Mouse (Mus musculus) MEL (cell line): ENCODE results near the gene Fblim1.

Experiments
- CTCF ChIP-seq, 3 experiments: IDR thresholded peaks in 2 of 3; conservative IDR thresholded peaks in 1 of 3; 2 replicates each; pipeline ENCODE4 v1.5.1; 2011 to 2012; ENCODE audit warnings: low read length in 3 of 3, low read depth in 2 of 3, mild to moderate bottlenecking in 2 of 3, improper control_type of control experiment in 1 of 3, inconsistent platforms in 1 of 3, mixed read lengths in 1 of 3, moderate library complexity in 1 of 3; ENCODE audit not compliant: control insufficient read depth in 1 of 3, insufficient read depth in 1 of 3, poor library complexity in 1 of 3, severe bottlenecking in 1 of 3
- ELF1 ChIP-seq: IDR thresholded peaks from 2 replicates; pipeline ENCODE4 v1.6.1; 2014; ENCODE audit warnings: low read depth, mild to moderate bottlenecking, inconsistent platforms, low read length, improper control_type of control experiment, moderate library complexity
- ETS1 ChIP-seq: IDR thresholded peaks from 2 replicates; pipeline ENCODE4 v1.6.1; 2012; ENCODE audit warnings: low read depth, mild to moderate bottlenecking, inconsistent platforms, low read length, improper control_type of control experiment, moderate library complexity
- GATA1 ChIP-seq: IDR thresholded peaks from 2 replicates; pipeline ENCODE4 v1.6.1; 2011; ENCODE audit warnings: low read depth, low read length, improper control_type of control experiment
- MAFK ChIP-seq: IDR thresholded peaks from 2 replicates; pipeline ENCODE4 v1.6.1; 2011; ENCODE audit warnings: low read depth, mild to moderate bottlenecking, low read length, improper control_type of control experiment, borderline replicate concordance
- NELFE ChIP-seq: IDR thresholded peaks from 2 replicates; pipeline ENCODE4 v1.6.1; 2011; ENCODE audit warnings: low read depth, low read length, improper control_type of control experiment
- NRF1 ChIP-seq: IDR thresholded peaks from 2 replicates; pipeline ENCODE4 v1.6.1; 2014; ENCODE audit warnings: low read depth, mild to moderate bottlenecking, inconsistent platforms, low read length, improper control_type of control experiment, moderate library complexity; ENCODE audit not compliant: poor library complexity, insufficient read depth, severe bottlenecking
- POLR2A ChIP-seq, 2 experiments: IDR thresholded peaks; 2 replicates each; pipeline ENCODE4 v1.6.1; 2011 to 2012; ENCODE audit warnings: low read length in 2 of 2, mild to moderate bottlenecking in 2 of 2, control low read depth in 1 of 2, improper control_type of control experiment in 1 of 2, low read depth in 1 of 2, moderate library complexity in 1 of 2; ENCODE audit not compliant: control insufficient read depth in 1 of 2, insufficient read depth in 1 of 2, poor library complexity in 1 of 2
- SIN3A ChIP-seq: IDR thresholded peaks from 2 replicates; pipeline ENCODE4 v1.6.1; 2012; ENCODE audit warnings: low read length, improper control_type of control experiment, inconsistent platforms
- TAL1 ChIP-seq: IDR thresholded peaks from 2 replicates; pipeline ENCODE4 v1.6.1; 2012; ENCODE audit warnings: mild to moderate bottlenecking, inconsistent platforms, low read length, moderate library complexity, mixed read lengths
- TCF12 ChIP-seq: IDR thresholded peaks from 2 replicates; pipeline ENCODE4 v1.6.1; 2014; ENCODE audit warnings: low read depth, mild to moderate bottlenecking, inconsistent platforms, low read length, improper control_type of control experiment, moderate library complexity
- USF1 ChIP-seq: IDR thresholded peaks from 2 replicates; pipeline ENCODE4 v1.6.1; 2014; ENCODE audit warnings: low read depth, mild to moderate bottlenecking, inconsistent platforms, low read length, improper control_type of control experiment, moderate library complexity
- USF2 ChIP-seq, 2 experiments: IDR thresholded peaks; 2 replicates each; pipeline ENCODE4 v1.6.1; 2011 to 2012; ENCODE audit warnings: improper control_type of control experiment in 2 of 2, low read length in 2 of 2, borderline replicate concordance in 1 of 2, inconsistent platforms in 1 of 2, low read depth in 1 of 2, mild to moderate bottlenecking in 1 of 2; ENCODE audit not compliant: insufficient read depth in 1 of 2
- ZNF384 ChIP-seq: IDR thresholded peaks from 2 replicates; pipeline ENCODE4 v1.6.1; 2012; ENCODE audit warnings: low read depth, mild to moderate bottlenecking, inconsistent platforms, low read length, improper control_type of control experiment

DNA sequence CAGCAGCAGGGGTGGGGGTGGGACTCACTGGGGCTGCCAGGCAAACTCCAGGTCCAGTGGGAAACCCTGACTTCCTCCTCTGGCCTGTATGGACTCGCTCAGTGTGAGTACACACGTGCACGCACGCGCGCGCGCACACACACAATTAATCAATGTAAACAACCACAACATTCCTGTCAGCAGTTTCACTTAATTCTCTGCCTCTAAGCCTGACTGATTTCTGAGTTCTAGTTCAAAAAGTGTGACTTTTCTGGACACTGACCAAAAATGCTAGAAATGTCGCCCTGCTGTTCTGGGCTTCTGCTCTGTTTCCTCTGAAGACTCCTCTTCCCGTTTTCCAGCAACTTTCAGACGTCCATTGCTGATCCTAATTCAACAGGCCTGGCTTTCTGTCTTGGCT is 43.6 kb downstream of the Fblim1 start:
- no peak for TF ChIP-seq CTCF (IDR thresholded peaks at IDR 0.05 in 2 of 3, conservative IDR thresholded peaks at IDR 0.05 in 1 of 3; ENCODE audit: control insufficient read depth in 1 of 3, insufficient read depth in 1 of 3, low read depth in 2 of 3, low read length in 3 of 3, poor library complexity in 1 of 3, severe bottlenecking in 1 of 3)
- no peak for TF ChIP-seq ZNF384
- no peak for TF ChIP-seq POLR2A (IDR thresholded peaks at IDR 0.05; ENCODE audit: control insufficient read depth in 1 of 2, insufficient read depth in 1 of 2, low read depth in 1 of 2, low read length in 2 of 2, poor library complexity in 1 of 2)
- no peak for TF ChIP-seq ETS1
- TF ChIP-seq MAFK, result no peak
- TF ChIP-seq USF1, result no peak
- no peak for TF ChIP-seq TAL1
- no peak for TF ChIP-seq NRF1
- no peak for TF ChIP-seq GATA1
- TF ChIP-seq SIN3A, result no peak
- TF ChIP-seq TCF12, result no peak
- no peak for TF ChIP-seq USF2 (IDR thresholded peaks at IDR 0.05; ENCODE audit: borderline replicate concordance in 1 of 2, insufficient read depth in 1 of 2, low read depth in 1 of 2, low read length in 2 of 2)
- TF ChIP-seq NELFE, result no peak
- no peak for TF ChIP-seq ELF1
